Mouse (Mus musculus): ENCODE measurements around the gene Yme1l1.

DNA sequence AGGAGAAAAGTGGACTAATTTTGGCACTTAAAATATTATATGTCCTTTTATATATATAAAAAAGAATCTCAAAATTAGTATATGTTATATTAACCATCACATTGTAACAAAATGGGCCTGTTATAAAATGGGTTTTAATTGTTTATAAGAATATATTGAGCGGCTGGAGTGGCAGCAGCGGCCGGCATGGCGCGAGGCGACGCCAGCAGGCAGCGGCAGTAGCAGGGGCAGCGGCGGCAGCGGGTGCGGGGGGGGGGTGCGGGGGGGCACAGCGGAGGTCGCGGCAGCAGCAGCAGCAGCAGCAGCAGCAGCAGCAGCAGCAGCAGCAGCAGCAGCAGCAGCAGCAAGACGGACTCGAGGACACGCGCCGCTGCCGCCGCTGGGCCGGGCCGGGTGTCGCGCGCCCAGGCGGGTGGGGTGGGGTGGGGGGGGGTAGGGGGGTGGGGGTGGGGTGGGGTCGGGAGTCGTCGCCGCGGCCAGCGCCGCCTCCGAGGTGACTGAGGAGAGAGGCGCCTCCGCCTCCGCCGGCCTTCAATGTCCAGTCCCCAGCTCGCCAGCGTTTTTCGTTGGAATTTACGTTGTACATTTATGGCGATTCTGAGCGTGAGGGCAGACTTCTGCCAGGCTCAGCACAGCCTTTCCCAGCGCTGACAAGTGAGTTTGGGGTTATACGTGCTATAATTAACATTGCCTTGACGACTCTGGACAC is 78.0 kb downstream of the Yme1l1 start:
- TF ChIP-seq POLR2A (IDR thresholded peaks at IDR 0.05; ENCODE audit: borderline replicate concordance, control insufficient read depth, low read depth, low read length) (no peak), CTCF (IDR thresholded peaks at IDR 0.05; ENCODE audit: control insufficient read depth, insufficient read depth, low read length) (no peak)

Measured in bone marrow, adult 2 months (tissue).